Mouse (Mus musculus) liver, embryonic 11.5 days (tissue): ENCODE measurements around the gene Olfm2. TPM values are rescaled to one million over a fixed set of nuclear protein-coding genes. Genes with fewer than 3 reads are reported as not detected.
A peak's percentile ranks its signal among the peaks of the same experiment; 100 is the strongest.

Experiments used
- ATAC-seq: fragments of 200-750 bp; cut with Nextera tagmentation; replicated peaks from 2 replicates; pipeline ENCODE4 v1.8.0; 2017; ENCODE audit warnings: moderate number of reproducible peaks, mild to moderate bottlenecking, moderate TSS enrichment, moderate library complexity; ENCODE audit not compliant: low FRiP score
- DNase-seq: peaks from one replicate; pipeline ENCODE4 v3.0.0-alpha.2; 2017; ENCODE audit warnings: low spot score
- H3K27ac ChIP-seq: fragments of 300-500 bp; sonication (generic); 2 replicates; pipeline ENCODE4 v1.5.1; 2014; ENCODE audit warnings: mild to moderate bottlenecking, low read depth, low read length, control low read depth
- H3K27me3 ChIP-seq: fragments of 300-500 bp; sonication (generic); replicated peaks from 2 replicates; pipeline ENCODE4 v1.6.1; 2014; ENCODE audit warnings: low read length, mixed read lengths; ENCODE audit not compliant: control insufficient read depth, insufficient read depth
- H3K36me3 ChIP-seq: fragments of 300-500 bp; sonication (generic); 2 replicates; pipeline ENCODE4 v1.6.1; 2014; ENCODE audit warnings: mild to moderate bottlenecking, low read length, moderate library complexity, mixed read lengths; ENCODE audit not compliant: control insufficient read depth, insufficient read depth
- H3K4me1 ChIP-seq: fragments of 300-500 bp; sonication (generic); replicated peaks from 2 replicates; pipeline ENCODE4 v1.6.1; 2014; ENCODE audit warnings: low read length, mixed read lengths; ENCODE audit not compliant: control insufficient read depth, insufficient read depth
- H3K4me2 ChIP-seq: fragments of 300-500 bp; sonication (generic); 2 replicates; pipeline ENCODE4 v1.6.1; 2014; ENCODE audit warnings: mild to moderate bottlenecking, control low read depth, moderate library complexity
- H3K4me3 ChIP-seq: fragments of 300-500 bp; sonication (generic); 2 replicates; pipeline ENCODE4 v1.5.1; 2014; ENCODE audit warnings: low read depth, low read length, control low read depth
- H3K9ac ChIP-seq: fragments of 300-500 bp; sonication (generic); 2 replicates; pipeline ENCODE4 v1.6.1; 2014; ENCODE audit warnings: low read depth, low read length, control low read depth
- H3K9me3 ChIP-seq: fragments of 300-500 bp; sonication (generic); 2 replicates; pipeline ENCODE4 v1.6.1; 2016; ENCODE audit warnings: low read length, inconsistent platforms, mixed read lengths; ENCODE audit not compliant: control insufficient read depth
- WGBS: fragments of 180-500 bp; shearing (Covaris S2); extraction: QIAGEN DNeasy Blood & Tissue Kit; methylation state at CpG from one replicate; pipeline ENCODE4 v1.1.7; 2014; 5-methylcytosine and 5-hydroxymethylcytosine counted together
- polyA plus RNA-seq: library from polyadenylated mRNA; unstranded; fragments of >200 nt; fragmentation: Nextera tagmentation; extraction: Ambion mirVana; gene quantifications from 2 replicates; pipeline ENCODE4 v1.2.1, GENCODE M21; 2014

Olfm2 gene
- 1.2 and 1.3 TPM in 2 replicates for polyA plus RNA-seq

DNA sequence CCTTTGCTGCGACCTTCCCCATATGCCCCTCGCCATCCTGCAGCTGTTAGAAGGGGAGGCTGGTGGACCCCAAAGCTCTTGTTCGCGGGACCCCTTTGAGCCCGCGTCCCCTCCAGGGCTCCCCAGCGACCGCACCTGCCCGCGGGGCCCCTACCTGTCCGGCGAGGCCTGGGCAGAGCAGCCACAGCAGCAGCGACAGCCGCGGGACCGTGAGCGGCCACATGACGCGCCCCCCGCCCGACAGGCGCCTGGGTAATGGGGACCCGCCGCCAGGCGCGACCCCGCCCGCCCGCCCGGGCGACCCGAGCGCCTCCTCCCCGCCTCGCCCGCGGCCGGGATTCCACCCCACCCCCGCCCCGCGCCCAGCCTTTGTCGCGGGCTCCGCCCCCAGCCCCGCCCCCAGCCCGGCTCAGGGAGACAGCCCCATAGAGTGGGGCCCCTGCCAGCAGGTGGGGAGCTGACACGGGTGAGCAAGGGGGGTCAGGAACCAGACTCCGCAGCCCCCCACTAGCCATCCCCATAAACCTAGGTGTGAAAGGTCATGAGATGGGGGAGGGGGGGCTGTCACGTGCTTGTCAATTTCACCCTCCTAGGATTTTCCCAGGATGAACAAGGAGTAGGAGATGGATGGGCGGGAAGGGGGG lies at the start of gene Olfm2:
TSS of gene Olfm2 (minus strand) at position 333 of the 644 bp plus-strand sequence.
- 1% methylated on average over 39 of the region's 50 CpGs for WGBS
- peak; percentile 40; the same call in 1 of the 2 replicates for ATAC-seq

DNA sequence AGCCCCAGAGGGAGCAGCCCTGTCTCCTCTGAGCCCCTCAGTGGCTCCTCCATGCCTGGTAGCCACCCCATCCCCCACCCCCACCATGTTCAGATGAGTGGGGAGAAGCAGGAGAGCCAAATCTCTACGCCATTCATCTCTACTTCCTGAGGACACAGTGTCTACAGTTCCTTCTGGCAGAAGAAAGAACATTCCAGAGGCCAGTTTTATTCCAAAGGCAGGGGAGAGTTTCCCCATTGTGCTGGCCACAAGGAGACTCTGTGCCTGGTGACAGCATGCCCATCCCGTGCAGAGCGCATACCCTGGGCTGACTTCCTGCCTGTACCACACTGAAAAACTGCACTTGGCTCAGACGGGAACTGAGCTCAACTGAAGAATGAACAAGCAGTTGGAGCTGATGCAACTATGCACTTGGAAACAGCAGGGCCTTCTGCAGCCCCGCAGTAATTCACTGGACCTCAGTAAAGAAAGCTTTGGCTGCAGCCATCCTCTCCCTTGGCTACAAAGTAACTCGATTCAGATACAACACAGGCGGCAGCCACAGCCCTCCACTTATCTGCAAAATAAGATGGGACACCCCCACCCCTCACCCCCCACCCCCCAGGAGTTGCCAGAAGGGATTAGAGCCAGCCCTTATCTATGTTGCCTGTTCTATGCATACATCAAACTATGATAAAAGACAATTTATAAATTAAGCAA lies 48.1 kb upstream of the Olfm2 start:
- Histone ChIP-seq H3K27me3 (no peaks in the 10 kb centered on the region), H3K4me1 (peaks cover 6% of the 10 kb centered on the region; the same call in 1 of the 2 replicates), H3K27ac (no peak overlapping the region), H3K4me2 (no peak overlapping the region), H3K4me3 (no peak overlapping the region), H3K9me3 (no peaks in the 10 kb centered on the region), H3K9ac (no peak overlapping the region), H3K36me3 (no peaks in the 10 kb centered on the region)
- DNase-seq (no peak), ATAC-seq (no peak; the same call in 1 of the 2 replicates)
- 25% methylated on average over 7 of the region's 7 CpGs for WGBS

More for the DNA sequence above, at the start of gene Olfm2:
- Histone ChIP-seq H3K36me3 (no peaks in the 10 kb centered on the region), H3K9me3 (no peaks in the 10 kb centered on the region), H3K27ac (no peak within 1 kb of the TSS), H3K4me3 (peak within 1 kb of the TSS; percentile 53), H3K4me2 (peak within 1 kb of the TSS; percentile 79), H3K27me3 (peaks cover 55% of the 10 kb centered on the region), H3K9ac (peak within 1 kb of the TSS; percentile 30; the same call in 1 of the 2 replicates), H3K4me1 (peaks cover 15% of the 10 kb centered on the region)
- no peak for DNase-seq

DNA sequence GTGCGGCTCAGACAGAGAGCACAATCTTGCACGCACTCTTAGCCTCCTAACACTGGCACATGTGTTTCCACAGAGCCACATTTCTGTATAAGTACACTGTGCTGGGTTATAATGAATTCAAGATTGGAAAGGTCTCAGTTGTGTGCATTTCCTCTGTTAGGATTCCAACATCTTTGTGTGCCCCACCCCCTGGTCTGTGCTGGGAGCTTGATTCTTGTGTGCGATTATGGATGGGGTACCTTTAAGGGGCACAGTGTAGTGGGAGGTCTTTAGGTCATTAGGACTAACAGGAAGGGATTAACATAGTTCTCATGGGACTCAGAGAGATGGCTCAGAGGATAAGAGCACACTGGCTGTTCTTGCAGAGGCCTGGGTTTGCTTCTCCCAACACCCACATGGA lies 44.2 kb upstream of the Olfm2 start:
- DNase-seq (no peak), ATAC-seq (no peak)
- H3K4me2 ChIP-seq = no peak overlapping the region
- H3K9me3 ChIP-seq = no peaks in the 10 kb centered on the region
- no peak overlapping the region for H3K27ac ChIP-seq
- peaks cover 6% of the 10 kb centered on the region; the same call in 1 of the 2 replicates for H3K4me1 ChIP-seq
- H3K4me3 ChIP-seq = no peak overlapping the region
- 74% methylated on average over 3 of the region's 3 CpGs for WGBS
- H3K27me3 ChIP-seq = no peaks in the 10 kb centered on the region
- H3K9ac ChIP-seq = no peak overlapping the region
- H3K36me3 ChIP-seq = no peaks in the 10 kb centered on the region

DNA sequence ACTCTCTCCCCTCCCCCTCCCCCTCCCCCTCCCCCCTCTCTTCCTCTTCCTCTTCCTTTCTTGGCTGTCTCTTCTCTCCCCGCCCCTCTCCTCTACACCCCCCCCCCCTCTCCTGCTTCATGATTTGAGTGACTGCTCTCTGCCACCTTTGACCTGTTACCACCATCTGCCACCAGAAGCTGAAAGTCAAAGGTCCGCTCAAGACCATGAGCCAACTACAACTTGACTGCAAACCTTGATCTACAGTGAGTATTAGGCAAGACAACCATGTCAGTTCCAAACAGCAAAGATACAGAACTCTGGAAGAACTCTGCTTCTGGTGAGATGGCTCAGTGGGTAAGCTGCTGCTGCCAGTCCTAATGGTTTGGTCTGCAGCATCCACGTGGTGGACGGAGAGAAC lies 43.5 kb upstream of the Olfm2 start:
- no peak overlapping the region for H3K9ac ChIP-seq
- H3K36me3 ChIP-seq = no peaks in the 10 kb centered on the region
- ATAC-seq = no peak
- no peak overlapping the region for H3K27ac ChIP-seq
- H3K9me3 ChIP-seq = no peaks in the 10 kb centered on the region
- H3K4me3 ChIP-seq = no peak overlapping the region
- no peak for DNase-seq
- WGBS = 66% methylated on average over 3 of the region's 4 CpGs
- H3K4me1 ChIP-seq = peaks cover 6% of the 10 kb centered on the region; the same call in 1 of the 2 replicates
- H3K4me2 ChIP-seq = no peak overlapping the region
- H3K27me3 ChIP-seq = 0 out of 2 replicates have a peak, but pooled peaks cover 3% of the 10 kb centered on the region

DNA sequence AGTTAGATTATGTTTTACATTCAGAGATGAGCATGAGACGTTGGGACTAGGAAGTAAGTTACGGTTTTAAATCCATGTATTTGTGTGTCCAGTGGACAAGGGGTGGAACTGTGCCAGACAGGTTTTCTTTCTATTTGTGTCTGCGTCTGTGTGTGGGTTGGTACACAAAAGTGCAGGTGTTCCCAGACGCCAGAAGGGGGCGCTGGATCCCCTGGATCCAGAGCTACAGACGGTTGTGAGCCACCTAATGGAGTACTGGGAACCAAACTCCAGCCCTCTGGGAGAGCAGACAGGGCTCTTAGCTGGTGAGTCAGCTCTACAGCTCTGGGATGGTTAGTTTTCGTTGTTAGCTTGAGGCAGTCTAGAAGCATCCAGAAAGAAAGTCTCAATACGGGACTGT lies 41.8 kb upstream of the Olfm2 start:
- no peak overlapping the region for H3K4me3 ChIP-seq
- 0 out of 2 replicates have a peak, but pooled peaks cover 3% of the 10 kb centered on the region for H3K27me3 ChIP-seq
- no peaks in the 10 kb centered on the region for H3K4me1 ChIP-seq
- DNase-seq (no peak), ATAC-seq (no peak)
- no peaks in the 10 kb centered on the region for H3K36me3 ChIP-seq
- H3K4me2 ChIP-seq = no peak overlapping the region
- H3K9me3 ChIP-seq = no peaks in the 10 kb centered on the region
- 72% methylated on average over 8 of the region's 8 CpGs for WGBS
- H3K9ac ChIP-seq = no peak overlapping the region
- no peak overlapping the region for H3K27ac ChIP-seq

DNA sequence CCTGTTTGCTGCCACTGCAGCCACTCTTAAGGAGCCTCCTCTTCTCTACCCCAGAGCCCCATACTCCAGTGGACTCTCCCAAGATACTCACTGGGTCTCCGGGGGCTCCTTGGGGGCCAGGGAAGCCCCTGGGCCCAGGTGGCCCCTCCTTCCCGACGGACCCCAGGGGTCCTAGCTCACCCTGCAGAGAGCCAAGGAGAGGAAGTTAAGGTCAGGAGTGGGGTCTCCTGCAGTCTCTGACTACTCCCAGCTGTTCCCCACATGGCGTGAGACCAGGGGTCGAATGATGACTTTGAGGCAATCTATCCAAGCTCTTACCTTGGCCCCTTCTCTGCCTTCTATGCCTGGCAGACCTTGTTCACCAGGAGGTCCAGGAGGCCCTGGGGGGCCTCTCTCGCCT lies 38.9 kb upstream of the Olfm2 start:
- H3K9ac ChIP-seq = no peak overlapping the region
- no peak overlapping the region for H3K4me2 ChIP-seq
- 68% methylated on average over 6 of the region's 6 CpGs for WGBS
- H3K27me3 ChIP-seq = 0 out of 2 replicates have a peak, but pooled peaks cover 3% of the 10 kb centered on the region
- H3K4me1 ChIP-seq = no peaks in the 10 kb centered on the region
- no peak overlapping the region for H3K4me3 ChIP-seq
- no peak for DNase-seq
- H3K36me3 ChIP-seq = no peaks in the 10 kb centered on the region
- ATAC-seq = no peak
- H3K27ac ChIP-seq = no peak overlapping the region
- H3K9me3 ChIP-seq = no peaks in the 10 kb centered on the region

DNA sequence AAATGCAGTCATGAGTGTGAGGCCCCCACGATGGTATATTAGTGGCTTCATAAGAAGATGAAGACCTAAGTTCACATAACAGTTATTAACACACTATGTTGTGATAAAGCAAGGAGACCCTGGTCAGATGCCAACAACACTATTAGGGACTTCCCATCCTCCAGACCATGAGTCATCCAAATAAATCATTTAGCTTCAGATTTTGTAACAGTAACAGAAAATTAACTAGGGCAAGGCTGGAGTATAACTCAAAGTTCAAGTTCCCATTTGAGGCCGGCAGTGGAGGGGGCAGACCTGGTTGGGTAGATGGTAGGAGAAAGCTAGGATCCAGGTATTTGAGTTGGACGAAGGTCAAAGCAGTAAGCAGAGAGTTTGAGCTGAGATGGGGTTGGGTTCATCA lies 35.1 kb upstream of the Olfm2 start:
- Histone ChIP-seq H3K9ac (no peak overlapping the region), H3K27me3 (0 out of 2 replicates have a peak, but pooled peaks cover 3% of the 10 kb centered on the region), H3K27ac (no peak overlapping the region), H3K9me3 (no peaks in the 10 kb centered on the region), H3K36me3 (no peaks in the 10 kb centered on the region), H3K4me3 (no peak overlapping the region), H3K4me1 (no peaks in the 10 kb centered on the region), H3K4me2 (no peak overlapping the region)
- no peak for ATAC-seq
- DNase-seq = no peak
- 71% methylated on average over 3 of the region's 3 CpGs for WGBS

DNA sequence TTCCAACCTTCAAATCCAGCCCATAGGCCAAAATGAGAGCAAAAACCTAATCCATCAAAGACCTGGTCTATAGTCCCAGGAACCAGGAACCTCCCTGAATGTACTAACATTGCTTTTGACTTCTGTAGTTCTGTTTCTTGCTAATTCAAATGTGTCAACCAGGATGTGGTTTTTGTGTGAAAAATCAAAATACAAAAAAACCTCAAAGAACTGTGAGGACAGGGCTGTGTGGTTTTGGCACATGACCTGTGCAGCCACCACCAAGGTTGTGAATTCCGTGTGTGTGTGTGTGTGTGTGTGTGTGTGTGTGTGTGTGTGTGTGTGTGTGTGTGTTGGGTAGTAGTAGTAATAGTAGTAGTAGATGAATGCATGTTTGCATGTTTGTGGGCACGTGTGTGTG lies 19.1 kb upstream of the Olfm2 start:
- 52% methylated on average over 2 of the region's 2 CpGs for WGBS
- no peak overlapping the region for H3K4me2 ChIP-seq
- ATAC-seq = no peak

More for the DNA sequence above, 19.1 kb upstream of the Olfm2 start:
- no peaks in the 10 kb centered on the region for H3K36me3 ChIP-seq
- no peak overlapping the region for H3K9ac ChIP-seq
- H3K4me1 ChIP-seq = no peaks in the 10 kb centered on the region; the same call in 1 of the 2 replicates
- no peak overlapping the region for H3K27ac ChIP-seq
- no peak overlapping the region for H3K4me3 ChIP-seq
- H3K9me3 ChIP-seq = no peaks in the 10 kb centered on the region
- no peak for DNase-seq
- 0 out of 2 replicates have a peak, but pooled peaks cover 4% of the 10 kb centered on the region for H3K27me3 ChIP-seq
